Mouse (Mus musculus) G1E (cell line): ENCODE measurements around the gene Ppm1h. TPM values are rescaled to one million over a fixed set of nuclear protein-coding genes. Genes with fewer than 3 reads are reported as not detected.

Experiments
- ATAC-seq: 2 replicates; pipeline ENCODE4 v1.8.0; 2016; ENCODE audit warnings: mild to moderate bottlenecking; ENCODE audit not compliant: insufficient number of reproducible peaks, poor library complexity, low FRiP score, severe bottlenecking; ENCODE audit errors: extremely low read depth
- DNase-seq: peaks from one replicate; pipeline ENCODE4 v3.0.0; 2012; ENCODE audit warnings: low spot score
- H3K27me3 ChIP-seq: 2 replicates; pipeline ENCODE4 v1.6.1; 2012; ENCODE audit warnings: mild to moderate bottlenecking, low read length, inconsistent platforms; ENCODE audit not compliant: insufficient read depth
- H3K36me3 ChIP-seq: replicated peaks from 2 replicates; pipeline ENCODE3; 2012; ENCODE audit warnings: mild to moderate bottlenecking, inconsistent platforms
- H3K4me1 ChIP-seq: 2 replicates; pipeline ENCODE4 v1.6.1; 2012; ENCODE audit warnings: low read depth, low read length, inconsistent platforms, mixed read lengths; ENCODE audit not compliant: insufficient read depth
- H3K4me3 ChIP-seq: 2 replicates; pipeline ENCODE4 v1.5.1; 2012; ENCODE audit warnings: low read depth, mild to moderate bottlenecking, inconsistent platforms, low read length, moderate library complexity, mixed read lengths
- H3K9me3 ChIP-seq: replicated peaks from 2 replicates; pipeline ENCODE4 v1.6.1; 2012; ENCODE audit warnings: inconsistent platforms
- CTCF ChIP-seq: IDR thresholded peaks from 2 replicates; pipeline ENCODE4 v1.5.1; 2012; ENCODE audit warnings: low read depth, low read length, inconsistent platforms, mixed read lengths
- GATA1 ChIP-seq: IDR thresholded peaks from 2 replicates; pipeline ENCODE4 v1.6.1; 2012; ENCODE audit warnings: borderline replicate concordance, low read length, inconsistent platforms, mixed read lengths
- GATA2 ChIP-seq: IDR thresholded peaks from 2 replicates; pipeline ENCODE4 v1.6.1; 2012; ENCODE audit warnings: low read depth, low read length, inconsistent platforms, borderline replicate concordance
- POLR2AphosphoS5 ChIP-seq: IDR thresholded peaks from 2 replicates; pipeline ENCODE4 v1.6.1; 2012; ENCODE audit warnings: low read depth, low read length, inconsistent platforms; ENCODE audit not compliant: insufficient replicate concordance
- TAL1 ChIP-seq: conservative IDR thresholded peaks from 2 replicates; pipeline ENCODE4 v1.6.1; 2012; ENCODE audit warnings: low read depth, low read length, inconsistent platforms, mixed read lengths
- polyA plus RNA-seq: library from polyadenylated mRNA; stranded (reverse); fragments of >175 nt; gene quantifications from 2 replicates; pipeline ENCODE4 v1.2.3, GENCODE M21; 2012
- total RNA-seq, 2 experiments: library from RNA; stranded (forward) in 1 of 2; stranded (reverse) in 1 of 2; fragments of 200-1000 nt in 1 of 2; fragments of >200 nt in 1 of 2; fragmentation: Nextera tagmentation in 1 of 2; gene quantifications; 2 replicates each; pipeline ENCODE4 v1.2.3; 2014 to 2017

The Ppm1h gene
- total and polyA plus RNA-seq, 3 experiments = 0.27 TPM; not detected in 2

- no peak for DNase-seq
- H3K27me3 ChIP-seq = no peaks in the 10 kb centered on the region
- no peak for ATAC-seq
- H3K4me1 ChIP-seq = no peaks in the 10 kb centered on the region
- TF ChIP-seq POLR2AphosphoS5 = no peak
- no peak for TF ChIP-seq GATA1
- H3K9me3 ChIP-seq = peaks cover 77% of the 10 kb centered on the region
- H3K4me3 ChIP-seq = no peak overlapping the region
- H3K36me3 ChIP-seq = no peaks in the 10 kb centered on the region
Measured at GRCm38 (mm10) chr10:122736835-122737234, 58.3 kb downstream of the Ppm1h start.

- Histone ChIP-seq H3K9me3 (peaks cover 77% of the 10 kb centered on the region), H3K4me3 (no peak overlapping the region), H3K27me3 (no peaks in the 10 kb centered on the region), H3K36me3 (no peaks in the 10 kb centered on the region), H3K4me1 (no peaks in the 10 kb centered on the region)
- no peak for TF ChIP-seq GATA2
- no peak for TF ChIP-seq TAL1
- TF ChIP-seq CTCF = no peak
- TF ChIP-seq POLR2AphosphoS5 = no peak
- TF ChIP-seq GATA1 = no peak
- DNase-seq (no peak), ATAC-seq (no peak)
Measured at GRCm38 (mm10) chr10:122738526-122738925, 60.0 kb downstream of the Ppm1h start.

GRCm38 (mm10) chr10:122739037-122739436, 60.5 kb downstream of the Ppm1h start:
- no peaks in the 10 kb centered on the region for H3K4me1 ChIP-seq
- TF ChIP-seq TAL1 = no peak
- TF ChIP-seq GATA1 = no peak
- no peak for TF ChIP-seq POLR2AphosphoS5
- TF ChIP-seq GATA2 = no peak
- no peak for TF ChIP-seq CTCF
- H3K36me3 ChIP-seq = no peaks in the 10 kb centered on the region
- H3K27me3 ChIP-seq = no peaks in the 10 kb centered on the region
- ATAC-seq = no peak
- no peak overlapping the region for H3K4me3 ChIP-seq
- DNase-seq = no peak
- peaks cover 75% of the 10 kb centered on the region for H3K9me3 ChIP-seq

GRCm38 (mm10) chr10:122740117-122740516, 61.6 kb downstream of the Ppm1h start:
- TF ChIP-seq GATA1 = no peak
- Histone ChIP-seq H3K4me3 (no peak overlapping the region), H3K27me3 (no peaks in the 10 kb centered on the region), H3K4me1 (no peaks in the 10 kb centered on the region), H3K36me3 (no peaks in the 10 kb centered on the region), H3K9me3 (peaks cover 65% of the 10 kb centered on the region)
- no peak for ATAC-seq
- no peak for DNase-seq

- DNase-seq = no peak
- no peaks in the 10 kb centered on the region for H3K36me3 ChIP-seq
- peaks cover 65% of the 10 kb centered on the region for H3K9me3 ChIP-seq
- H3K27me3 ChIP-seq = no peaks in the 10 kb centered on the region
- ATAC-seq = no peak
- no peaks in the 10 kb centered on the region for H3K4me1 ChIP-seq
- no peak overlapping the region for H3K4me3 ChIP-seq
- no peak for TF ChIP-seq POLR2AphosphoS5
- TF ChIP-seq CTCF = no peak
- TF ChIP-seq TAL1 = no peak
- no peak for TF ChIP-seq GATA2
- no peak for TF ChIP-seq GATA1
Measured at GRCm38 (mm10) chr10:122741191-122741590, 62.6 kb downstream of the Ppm1h start.

- Histone ChIP-seq H3K4me1 (no peaks in the 10 kb centered on the region), H3K27me3 (no peaks in the 10 kb centered on the region), H3K9me3 (peaks cover 67% of the 10 kb centered on the region), H3K4me3 (no peak overlapping the region), H3K36me3 (no peaks in the 10 kb centered on the region)
- ATAC-seq (no peak), DNase-seq (no peak)
- TF ChIP-seq GATA1 = no peak
- no peak for TF ChIP-seq POLR2AphosphoS5
- no peak for TF ChIP-seq TAL1
- TF ChIP-seq CTCF = no peak
- no peak for TF ChIP-seq GATA2
Measured at GRCm38 (mm10) chr10:122742136-122742535, 63.6 kb downstream of the Ppm1h start.

- H3K36me3 ChIP-seq = no peaks in the 10 kb centered on the region
Measured at GRCm38 (mm10) chr10:122743361-122743760, 64.8 kb downstream of the Ppm1h start.

More at GRCm38 (mm10) chr10:122743361-122743760, 64.8 kb downstream of the Ppm1h start:
- Histone ChIP-seq H3K4me3 (no peak overlapping the region), H3K4me1 (no peaks in the 10 kb centered on the region), H3K27me3 (no peaks in the 10 kb centered on the region), H3K9me3 (peaks cover 69% of the 10 kb centered on the region)
- DNase-seq = no peak
- TF ChIP-seq GATA2 (no peak), GATA1 (no peak), TAL1 (no peak)
- no peak for ATAC-seq
